Mouse (Mus musculus): ENCODE results near the gene Calhm4. TPM values are rescaled to one million over a fixed set of nuclear protein-coding genes. Genes with fewer than 3 reads are reported as not detected.
A peak's percentile ranks its signal among the peaks of the same experiment; 100 is the strongest.

The Calhm4 gene
- polyA plus RNA-seq, 1 experiment, result 0.02 TPM

GRCm38 (mm10) chr10:34066591-34066990, 22.5 kb upstream of the Calhm4 start:
- Histone ChIP-seq H3K27ac (ENCODE audit: insufficient read depth, low read length) (no peak overlapping the region), H3K4me3 (ENCODE audit: insufficient read depth, low read length) (no peak overlapping the region), H3K4me1 (ENCODE audit: control insufficient read depth, insufficient read depth, low read length) (no peaks in the 10 kb centered on the region)
- TF ChIP-seq POLR2A (IDR thresholded peaks at IDR 0.05; ENCODE audit: extremely low read depth, insufficient read depth, low read length), result no peak
- no peak for TF ChIP-seq CTCF (IDR thresholded peaks at IDR 0.05; ENCODE audit: extremely low read depth, insufficient read depth, low read length)

GRCm38 (mm10) chr10:34053987-34054386, 9.9 kb upstream of the Calhm4 start:
- no peaks in the 10 kb centered on the region for H3K4me1 ChIP-seq (ENCODE audit: control insufficient read depth, insufficient read depth, low read length)

GRCm38 (mm10) chr10:34037401-34037800, 6.7 kb downstream of the Calhm4 start, which contains the start of gene Trappc3l:
Gene Trappc3l (plus strand): TSS chr10:34037597.
- no peak for TF ChIP-seq CTCF (IDR thresholded peaks at IDR 0.05; ENCODE audit: extremely low read depth, insufficient read depth, low read length)
- no peak for TF ChIP-seq POLR2A (IDR thresholded peaks at IDR 0.05; ENCODE audit: extremely low read depth, insufficient read depth, low read length)

More at GRCm38 (mm10) chr10:34053987-34054386, 9.9 kb upstream of the Calhm4 start:
- Histone ChIP-seq H3K27ac (ENCODE audit: insufficient read depth, low read length) (no peak overlapping the region), H3K4me3 (ENCODE audit: insufficient read depth, low read length) (no peak overlapping the region)
- TF ChIP-seq POLR2A (IDR thresholded peaks at IDR 0.05; ENCODE audit: extremely low read depth, insufficient read depth, low read length) (no peak), CTCF (IDR thresholded peaks at IDR 0.05; ENCODE audit: extremely low read depth, insufficient read depth, low read length) (no peak)

GRCm38 (mm10) chr10:34036587-34036986, 7.5 kb downstream of the Calhm4 start:
- no peak overlapping the region for H3K4me3 ChIP-seq (ENCODE audit: insufficient read depth, low read length)
- peaks cover 2% of the 10 kb centered on the region; the same call in 1 of the 2 replicates for H3K4me1 ChIP-seq (ENCODE audit: control insufficient read depth, insufficient read depth, low read length)
- no peak for TF ChIP-seq POLR2A (IDR thresholded peaks at IDR 0.05; ENCODE audit: extremely low read depth, insufficient read depth, low read length)
- TF ChIP-seq CTCF (IDR thresholded peaks at IDR 0.05; ENCODE audit: extremely low read depth, insufficient read depth, low read length), result peak; percentile 48; the same call in 1 of the 2 replicates
- no peak overlapping the region for H3K27ac ChIP-seq (ENCODE audit: insufficient read depth, low read length)

More at GRCm38 (mm10) chr10:34037401-34037800, 6.7 kb downstream of the Calhm4 start, which contains the start of gene Trappc3l:
- Histone ChIP-seq H3K4me1 (ENCODE audit: control insufficient read depth, insufficient read depth, low read length) (peaks cover 2% of the 10 kb centered on the region; the same call in 1 of the 2 replicates), H3K4me3 (ENCODE audit: insufficient read depth, low read length) (no peak within 1 kb of the TSS), H3K27ac (ENCODE audit: insufficient read depth, low read length) (no peak within 1 kb of the TSS)

GRCm38 (mm10) chr10:34033630-34034305, 10.3 kb downstream of the Calhm4 start:
- H3K27ac ChIP-seq (ENCODE audit: insufficient read depth, low read length), result no peak overlapping the region
- peaks cover 2% of the 10 kb centered on the region; the same call in 1 of the 2 replicates for H3K4me1 ChIP-seq (ENCODE audit: control insufficient read depth, insufficient read depth, low read length)
- TF ChIP-seq CTCF (IDR thresholded peaks at IDR 0.05; ENCODE audit: extremely low read depth, insufficient read depth, low read length), result peak; percentile 49
- no peak for TF ChIP-seq POLR2A (IDR thresholded peaks at IDR 0.05; ENCODE audit: extremely low read depth, insufficient read depth, low read length)
- peak overlapping the region; percentile 13 for H3K4me3 ChIP-seq (ENCODE audit: insufficient read depth, low read length)

GRCm38 (mm10) chr10:34030322-34030721, 13.8 kb downstream of the Calhm4 start:
- H3K4me3 ChIP-seq (ENCODE audit: insufficient read depth, low read length), result no peak overlapping the region
- TF ChIP-seq CTCF (IDR thresholded peaks at IDR 0.05; ENCODE audit: extremely low read depth, insufficient read depth, low read length), result no peak
- no peak for TF ChIP-seq POLR2A (IDR thresholded peaks at IDR 0.05; ENCODE audit: extremely low read depth, insufficient read depth, low read length)
- no peak overlapping the region for H3K27ac ChIP-seq (ENCODE audit: insufficient read depth, low read length)
- no peaks in the 10 kb centered on the region for H3K4me1 ChIP-seq (ENCODE audit: control insufficient read depth, insufficient read depth, low read length)

- H3K27ac ChIP-seq (ENCODE audit: insufficient read depth, low read length), result peak within 1 kb of the TSS; percentile 46
- H3K4me3 ChIP-seq (ENCODE audit: insufficient read depth, low read length), result peak within 1 kb of the TSS; percentile 70
- H3K4me1 ChIP-seq (ENCODE audit: control insufficient read depth, insufficient read depth, low read length), result peaks cover 6% of the 10 kb centered on the region
- no peak for TF ChIP-seq CTCF (IDR thresholded peaks at IDR 0.05; ENCODE audit: extremely low read depth, insufficient read depth, low read length)
- peak; percentile 55; the same call in 1 of the 2 replicates for TF ChIP-seq POLR2A (IDR thresholded peaks at IDR 0.05; ENCODE audit: extremely low read depth, insufficient read depth, low read length)
Observed at GRCm38 (mm10) chr10:34019302-34020075, 24.6 kb downstream of the Calhm4 start, which contains the start of gene Rwdd1. Gene Rwdd1 (minus strand): TSS chr10:34019624.

DNA sequence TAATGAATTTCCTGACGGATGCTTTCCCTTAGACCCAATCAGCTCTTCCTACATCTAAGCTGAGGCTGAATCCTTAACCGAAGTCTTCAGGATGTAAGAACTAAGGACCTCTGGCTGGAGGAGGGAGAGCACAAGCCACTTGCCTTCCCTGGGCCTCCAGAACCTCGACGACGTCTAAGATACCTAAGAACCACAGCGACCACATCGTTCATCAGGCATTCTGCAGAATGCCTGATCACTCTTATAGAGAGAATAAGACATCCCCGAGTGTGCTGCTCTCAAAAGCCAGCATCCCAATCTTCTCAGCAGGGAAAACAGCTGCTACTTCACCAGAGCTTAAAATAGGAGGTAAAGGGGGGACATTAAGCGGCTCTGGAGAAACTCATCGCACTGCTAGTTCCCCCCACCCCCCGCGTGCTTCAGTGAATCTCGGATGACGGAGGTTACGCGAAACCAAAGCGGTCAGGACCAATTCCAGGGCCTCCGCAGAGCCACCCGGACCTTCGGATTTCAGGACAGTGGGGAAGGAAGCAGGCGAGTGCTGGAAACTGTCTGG, 25.3 kb downstream of the Calhm4 start:
- H3K27ac ChIP-seq (ENCODE audit: insufficient read depth, low read length), result peak overlapping the region; percentile 46
- H3K4me3 ChIP-seq (ENCODE audit: insufficient read depth, low read length), result peak overlapping the region; percentile 70
- no peak for TF ChIP-seq POLR2A (IDR thresholded peaks at IDR 0.05; ENCODE audit: extremely low read depth, insufficient read depth, low read length)
- H3K4me1 ChIP-seq (ENCODE audit: control insufficient read depth, insufficient read depth, low read length), result peaks cover 6% of the 10 kb centered on the region

GRCm38 (mm10) chr10:34013241-34013640, 30.9 kb downstream of the Calhm4 start:
- H3K4me1 ChIP-seq (ENCODE audit: control insufficient read depth, insufficient read depth, low read length), result peaks cover 4% of the 10 kb centered on the region
- no peak overlapping the region for H3K27ac ChIP-seq (ENCODE audit: insufficient read depth, low read length)
- no peak overlapping the region for H3K4me3 ChIP-seq (ENCODE audit: insufficient read depth, low read length)
- TF ChIP-seq POLR2A (IDR thresholded peaks at IDR 0.05; ENCODE audit: extremely low read depth, insufficient read depth, low read length) (no peak), CTCF (IDR thresholded peaks at IDR 0.05; ENCODE audit: extremely low read depth, insufficient read depth, low read length) (no peak)

Measured in cortical plate, adult 2 months (tissue).